Mouse (Mus musculus): ENCODE data around the gene Gna13.

- no peak for TF ChIP-seq CTCF (IDR thresholded peaks at IDR 0.05; ENCODE audit: low read depth, low read length)
- no peak for TF ChIP-seq EP300 (IDR thresholded peaks at IDR 0.05; ENCODE audit: insufficient read depth, low read depth, low read length)
These were observed 42.2 kb upstream of the Gna13 start for GRCm38 (mm10) chr11:109320361-109320933.
